Mouse (Mus musculus): Measurements from ENCODE around the gene Tsga10ip.
"Not testable (repeated sequence)": the region's sequence is repeated elsewhere in the genome, so short reads cannot be mapped to it uniquely, and the experiment has no call there.

Gene Tsga10ip

DNA sequence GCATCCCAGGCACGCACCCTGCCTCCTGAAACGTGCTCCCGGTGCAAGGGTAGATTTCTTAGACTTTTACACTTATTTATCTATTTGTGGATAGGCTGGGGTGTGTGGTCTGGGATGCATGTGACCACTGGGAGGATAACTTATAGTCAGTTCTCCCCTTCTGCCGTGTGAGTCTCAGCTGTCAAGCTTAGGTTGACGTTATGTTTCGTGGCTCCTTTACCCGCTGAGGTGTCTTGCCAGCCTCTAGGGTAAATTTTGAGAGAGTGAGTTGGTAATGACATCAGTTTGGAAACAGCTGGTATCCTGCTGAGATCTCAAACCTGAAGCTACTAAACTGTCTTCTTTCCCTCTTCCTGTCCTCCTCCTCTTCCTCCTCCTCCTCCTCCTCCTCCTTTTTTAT lies 3.6 kb upstream of the Tsga10ip start:
- in situ Hi-C loops (cut with MboI; ENCODE audit: low pct_unique_long_range_greater_than_20kb in 1 of 2, low sequenced_read_pairs in 2 of 2, unreplicated experiment in 1 of 2) = no loop called here

GRCm38 (mm10) chr19:5401073-5401472 lies 1.3 kb downstream of the Tsga10ip start:
- in situ Hi-C loops (cut with MboI; ENCODE audit: low pct_unique_long_range_greater_than_20kb in 1 of 2, low sequenced_read_pairs in 2 of 2, unreplicated experiment in 1 of 2) = not testable (repeated sequence)

DNA sequence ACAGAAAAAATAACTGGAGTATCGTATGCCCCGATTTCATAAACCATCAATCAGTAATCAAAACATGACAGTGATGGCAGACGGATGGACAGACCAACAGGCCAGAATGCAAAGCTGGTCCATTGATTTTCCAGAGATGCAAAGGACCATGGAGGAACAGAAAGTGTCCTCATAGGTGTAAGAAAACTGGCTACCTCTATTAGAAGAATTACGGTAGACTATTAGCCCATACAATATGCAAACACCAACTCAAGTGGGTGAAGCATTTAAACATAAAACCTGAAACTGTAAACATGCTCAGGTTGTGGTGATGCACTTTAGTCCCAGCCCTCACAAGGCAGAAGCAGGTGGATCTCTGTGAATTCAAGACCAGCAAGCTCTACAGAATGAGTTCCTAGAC lies 7.0 kb downstream of the Tsga10ip start:
- in situ Hi-C loops (cut with MboI; ENCODE audit: low pct_unique_long_range_greater_than_20kb in 1 of 2, low sequenced_read_pairs in 2 of 2, unreplicated experiment in 1 of 2) = no loop called here

DNA sequence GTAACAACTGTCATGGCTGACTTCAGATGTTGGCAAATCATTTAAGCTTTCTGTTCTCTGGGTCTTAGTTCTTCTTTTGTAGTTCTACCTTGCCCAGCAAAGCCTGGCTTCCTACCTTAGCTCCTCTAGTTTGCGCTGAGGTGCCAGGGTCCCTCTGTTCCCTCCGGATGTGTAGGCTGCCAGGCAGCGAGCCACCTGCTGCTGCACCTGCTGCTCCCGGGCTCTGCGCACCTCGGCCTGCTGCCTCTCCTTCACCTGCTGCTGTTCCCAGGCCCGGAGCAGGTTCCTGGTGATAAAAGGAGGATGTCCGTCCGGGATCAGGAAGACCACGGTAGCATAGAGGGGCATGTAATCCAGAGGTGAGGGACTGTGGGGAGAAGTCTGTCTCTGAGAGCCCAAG lies 8.2 kb downstream of the Tsga10ip start:
- in situ Hi-C loops (cut with MboI; ENCODE audit: low pct_unique_long_range_greater_than_20kb in 1 of 2, low sequenced_read_pairs in 2 of 2, unreplicated experiment in 1 of 2) = no loop called here

- in situ Hi-C loops (cut with MboI; ENCODE audit: low pct_unique_long_range_greater_than_20kb in 1 of 2, low sequenced_read_pairs in 2 of 2, unreplicated experiment in 1 of 2) = no loop called here
These were observed 9.4 kb downstream of the Tsga10ip start for GRCm38 (mm10) chr19:5392892-5393291.

DNA sequence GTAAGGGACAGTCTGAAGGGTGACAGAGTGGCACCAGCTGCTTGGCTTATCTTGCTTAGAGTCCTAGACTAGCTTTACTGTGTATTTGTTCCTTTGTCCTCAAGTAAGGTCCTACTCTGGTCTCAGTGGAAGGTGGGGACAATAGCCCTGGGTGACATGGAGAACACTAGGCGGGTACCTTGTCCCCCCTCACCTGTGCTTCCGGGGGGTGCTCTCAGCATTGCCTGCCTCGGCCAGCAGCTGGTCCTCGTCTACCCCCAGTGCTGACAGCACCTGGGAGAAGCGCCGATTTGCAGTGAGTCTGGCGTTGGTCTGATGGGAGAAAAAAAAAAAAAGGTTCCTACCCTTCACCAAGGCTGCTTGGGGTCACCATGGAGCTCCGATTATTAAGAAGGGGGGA lies 11.9 kb downstream of the Tsga10ip start:
- in situ Hi-C loops (cut with MboI; ENCODE audit: low pct_unique_long_range_greater_than_20kb in 1 of 2, low sequenced_read_pairs in 2 of 2, unreplicated experiment in 1 of 2) = no loop called here

DNA sequence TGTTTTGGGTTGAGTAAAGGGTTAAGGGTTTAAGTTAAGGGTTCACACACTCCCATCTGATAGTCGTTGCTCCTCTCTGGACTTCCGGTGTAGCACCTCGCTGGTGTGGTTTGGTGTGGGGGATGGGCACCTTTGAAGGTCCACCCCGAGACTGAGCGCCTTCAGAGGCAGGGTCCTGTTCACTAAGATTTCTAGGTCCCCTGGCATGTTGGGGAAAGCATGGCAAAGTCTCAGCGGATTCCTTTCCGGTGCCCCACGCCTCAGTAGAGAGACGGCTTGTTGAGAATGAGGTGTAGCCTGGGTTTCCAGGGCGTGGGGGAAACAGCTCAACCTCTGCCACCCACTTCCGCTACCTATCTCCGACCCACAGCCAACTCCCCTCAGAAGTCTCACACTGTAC lies 12.7 kb downstream of the Tsga10ip start:
- in situ Hi-C loops (cut with MboI; ENCODE audit: low pct_unique_long_range_greater_than_20kb in 1 of 2, low sequenced_read_pairs in 2 of 2, unreplicated experiment in 1 of 2) = no loop called here

DNA sequence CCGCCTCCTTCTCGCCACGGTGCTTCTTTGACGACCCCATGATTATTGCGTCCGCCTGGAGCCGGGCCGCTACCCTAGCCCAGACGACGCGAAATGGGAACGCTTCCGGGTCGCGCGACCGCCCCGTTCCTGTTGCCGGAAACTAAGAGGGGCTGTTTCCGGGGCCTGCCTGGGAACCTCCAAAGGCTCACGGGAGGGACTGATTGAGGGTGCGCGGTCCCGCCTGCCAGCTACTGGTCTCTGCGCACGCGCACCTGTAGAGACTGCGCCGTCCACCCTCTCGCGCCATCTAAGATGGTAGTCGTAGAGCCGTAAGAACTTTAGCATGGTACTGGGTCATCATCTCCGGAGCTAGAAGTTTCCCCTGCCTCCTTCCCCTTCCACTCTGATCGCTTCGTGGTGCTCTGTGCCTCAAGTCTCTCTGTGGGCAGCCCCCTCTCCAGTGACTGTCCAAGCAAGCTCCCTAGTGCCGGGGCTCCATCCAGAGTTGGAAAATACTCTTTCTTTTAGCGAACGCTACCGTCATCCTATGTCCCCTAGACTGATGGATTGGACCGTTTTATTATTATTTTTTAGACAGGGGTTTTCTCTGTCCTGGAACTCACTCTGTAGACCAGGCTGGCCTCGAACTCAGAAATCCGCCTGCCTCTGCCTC lies 13.6 kb downstream of the Tsga10ip start, which contains the start of gene Sart1:
Sart1 (minus strand) TSS at position 116 of the 655 bp plus-strand sequence.
- in situ Hi-C loops (cut with MboI; ENCODE audit: low pct_unique_long_range_greater_than_20kb in 1 of 2, low sequenced_read_pairs in 2 of 2, unreplicated experiment in 1 of 2) = no loop called here

DNA sequence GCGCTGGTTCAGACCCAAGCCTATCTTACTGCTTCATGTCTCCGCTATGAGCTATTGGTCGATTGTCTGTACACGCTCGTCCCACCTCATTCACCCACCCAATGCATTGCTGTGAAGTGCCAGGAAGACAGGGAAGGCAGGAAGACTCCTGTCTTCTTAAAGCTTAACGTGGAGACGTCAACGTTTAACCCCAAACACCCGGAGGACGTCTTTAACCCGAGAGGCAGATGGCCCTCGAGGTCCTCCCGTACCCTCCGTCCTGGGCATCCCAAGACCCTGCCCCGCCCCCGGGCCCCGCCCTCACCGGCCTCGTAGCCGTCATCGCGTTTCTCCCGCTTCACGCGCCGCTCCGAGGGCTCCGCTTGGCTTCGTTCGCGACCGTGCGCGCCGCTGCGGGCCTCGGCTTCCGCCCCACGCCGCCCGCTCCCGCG lies 14.3 kb downstream of the Tsga10ip start:
- in situ Hi-C loops (cut with MboI; ENCODE audit: low pct_unique_long_range_greater_than_20kb in 1 of 2, low sequenced_read_pairs in 2 of 2, unreplicated experiment in 1 of 2) = no loop called here

- in situ Hi-C loops (cut with MboI; ENCODE audit: low pct_unique_long_range_greater_than_20kb in 1 of 2, low sequenced_read_pairs in 2 of 2, unreplicated experiment in 1 of 2) = no loop called here
These were observed 17.6 kb downstream of the Tsga10ip start for GRCm38 (mm10) chr19:5384715-5385114.

GRCm38 (mm10) chr19:5383326-5383725 lies 19.0 kb downstream of the Tsga10ip start:
- in situ Hi-C loops (cut with MboI; ENCODE audit: low pct_unique_long_range_greater_than_20kb in 1 of 2, low sequenced_read_pairs in 2 of 2, unreplicated experiment in 1 of 2) = no loop called here

DNA sequence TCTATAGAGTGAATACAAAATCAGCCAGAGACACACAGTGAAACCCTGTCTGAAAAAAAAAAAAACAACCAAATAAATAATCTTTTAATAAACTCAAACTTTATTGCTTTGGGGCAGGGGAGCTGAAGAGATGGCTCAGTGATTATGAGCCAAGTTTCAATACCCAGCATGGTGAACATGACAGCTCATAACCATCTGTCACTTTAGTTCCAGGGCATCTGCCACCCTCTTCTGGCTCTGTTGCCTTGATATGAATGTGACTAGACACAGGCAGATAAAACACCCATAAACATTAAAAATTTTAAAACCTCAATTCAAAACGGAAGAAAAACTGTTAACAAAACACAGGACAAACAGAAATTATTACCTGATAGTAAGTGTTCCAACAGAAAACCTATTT lies 24.9 kb downstream of the Tsga10ip start:
- in situ Hi-C loops (cut with MboI; ENCODE audit: low pct_unique_long_range_greater_than_20kb in 1 of 2, low sequenced_read_pairs in 2 of 2, unreplicated experiment in 1 of 2) = no loop called here

- in situ Hi-C loops (cut with MboI; ENCODE audit: low pct_unique_long_range_greater_than_20kb in 1 of 2, low sequenced_read_pairs in 2 of 2, unreplicated experiment in 1 of 2) = no loop called here
These were observed 27.6 kb downstream of the Tsga10ip start for GRCm38 (mm10) chr19:5374748-5375147.

GRCm38 (mm10) chr19:5374177-5374576 lies 28.1 kb downstream of the Tsga10ip start:
- in situ Hi-C loops (cut with MboI; ENCODE audit: low pct_unique_long_range_greater_than_20kb in 1 of 2, low sequenced_read_pairs in 2 of 2, unreplicated experiment in 1 of 2) = no loop called here

DNA sequence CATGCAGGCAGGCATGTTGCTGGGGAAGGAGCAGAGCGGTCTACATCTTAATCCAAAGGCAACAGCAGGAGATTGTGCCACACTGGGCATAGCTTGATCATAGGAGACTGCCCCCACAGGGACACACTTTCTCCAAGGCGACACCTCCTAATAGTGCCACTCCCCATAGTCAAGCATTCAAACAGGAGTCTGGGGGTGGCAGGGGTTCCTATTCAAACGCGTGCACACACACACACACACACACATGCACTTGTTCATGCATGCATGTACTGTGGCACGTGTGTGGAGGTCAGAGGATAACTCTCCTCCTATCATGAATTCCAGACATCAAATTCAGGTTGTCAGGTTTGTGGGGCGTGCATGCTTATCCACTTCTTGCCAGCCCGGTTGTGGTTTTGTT lies 29.6 kb downstream of the Tsga10ip start:
- in situ Hi-C loops (cut with MboI; ENCODE audit: low pct_unique_long_range_greater_than_20kb in 1 of 2, low sequenced_read_pairs in 2 of 2, unreplicated experiment in 1 of 2) = no loop called here

- in situ Hi-C loops (cut with MboI; ENCODE audit: low pct_unique_long_range_greater_than_20kb in 1 of 2, low sequenced_read_pairs in 2 of 2, unreplicated experiment in 1 of 2) = no loop called here
These were observed 31.4 kb downstream of the Tsga10ip start for GRCm38 (mm10) chr19:5370932-5371331.

GRCm38 (mm10) chr19:5367455-5367854 lies 34.9 kb downstream of the Tsga10ip start:
- in situ Hi-C loops (cut with MboI; ENCODE audit: low pct_unique_long_range_greater_than_20kb in 1 of 2, low sequenced_read_pairs in 2 of 2, unreplicated experiment in 1 of 2) = no loop called here

- in situ Hi-C loops (cut with MboI; ENCODE audit: low pct_unique_long_range_greater_than_20kb in 1 of 2, low sequenced_read_pairs in 2 of 2, unreplicated experiment in 1 of 2) = no loop called here
These were observed 35.3 kb downstream of the Tsga10ip start, which contains the start of gene Banf1 for GRCm38 (mm10) chr19:5367053-5367359. Gene Banf1, minus strand, starts transcription at chr19:5367168.

- in situ Hi-C loops (cut with MboI; ENCODE audit: low pct_unique_long_range_greater_than_20kb in 1 of 2, low sequenced_read_pairs in 2 of 2, unreplicated experiment in 1 of 2) = no loop called here
These were observed 35.9 kb downstream of the Tsga10ip start, which contains the start of gene Eif1ad for GRCm38 (mm10) chr19:5366175-5367052. Gene Eif1ad, plus strand, starts transcription at chr19:5366741.

DNA sequence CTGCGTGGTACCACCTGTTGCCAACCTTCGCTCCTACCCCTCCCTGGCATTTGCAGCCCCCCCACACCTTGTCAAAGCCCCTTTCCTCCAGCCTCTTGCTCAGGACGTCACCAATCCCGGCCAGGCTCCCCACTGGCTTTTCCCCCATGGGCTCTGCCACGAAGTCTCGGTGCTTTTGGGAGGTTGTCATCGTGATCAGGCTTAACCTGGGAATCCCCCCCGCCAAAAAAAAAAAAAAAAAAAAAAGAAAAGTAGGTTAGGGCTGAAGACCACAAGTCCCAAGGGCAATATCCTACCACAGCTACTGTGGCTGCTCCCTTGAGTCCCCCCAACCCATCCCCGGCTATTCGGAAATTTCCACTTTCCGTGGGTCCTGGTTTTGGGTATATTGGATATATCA lies 36.6 kb downstream of the Tsga10ip start:
- in situ Hi-C loops (cut with MboI; ENCODE audit: low pct_unique_long_range_greater_than_20kb in 1 of 2, low sequenced_read_pairs in 2 of 2, unreplicated experiment in 1 of 2) = no loop called here
